Mouse (Mus musculus) lung, postnatal 10 days (tissue): ENCODE results near the gene Mphosph6.

Experiments used
- DNase-seq: peaks from one replicate; pipeline ENCODE4 v3.0.0; 2021

The Mphosph6 gene

GRCm38 (mm10) chr8:117768971-117769370 lies 32.8 kb downstream of the Mphosph6 start:
- no peak for DNase-seq

GRCm38 (mm10) chr8:117765947-117766346 lies 35.8 kb downstream of the Mphosph6 start:
- DNase-seq, result no peak

GRCm38 (mm10) chr8:117764625-117765024 lies 37.1 kb downstream of the Mphosph6 start:
- no peak for DNase-seq

- DNase-seq, result no peak
These were observed 39.0 kb downstream of the Mphosph6 start for GRCm38 (mm10) chr8:117762776-117763175.

GRCm38 (mm10) chr8:117757900-117758299 lies 43.8 kb downstream of the Mphosph6 start:
- DNase-seq, result no peak

GRCm38 (mm10) chr8:117749436-117749835 lies 52.3 kb downstream of the Mphosph6 start:
- no peak for DNase-seq

GRCm38 (mm10) chr8:117747886-117748730 lies 53.6 kb downstream of the Mphosph6 start:
- DNase-seq, result no peak

GRCm38 (mm10) chr8:117747428-117747827 lies 54.3 kb downstream of the Mphosph6 start:
- no peak for DNase-seq

GRCm38 (mm10) chr8:117746651-117747050 lies 55.1 kb downstream of the Mphosph6 start:
- no peak for DNase-seq

GRCm38 (mm10) chr8:117742431-117743012 lies 59.2 kb downstream of the Mphosph6 start:
- DNase-seq, result no peak
